Mouse (Mus musculus): ENCODE data around the gene Fut7. TPM values are rescaled to one million over a fixed set of nuclear protein-coding genes. Genes with fewer than 3 reads are reported as not detected.

Gene Fut7
- polyA plus RNA-seq, 1 experiment from 2014 or later = 0.11 TPM

- DNase-seq (ENCODE audit: low spot score) (no peak), ATAC-seq (ENCODE audit: low read depth) (no peak)
- no peaks in the 10 kb centered on the region for H3K36me3 ChIP-seq (ENCODE audit: control insufficient read depth, insufficient read depth, low read length)
- no peak overlapping the region for H3K27ac ChIP-seq (replicated peaks; ENCODE audit: low read depth, low read length)
- no peak overlapping the region for H3K4me3 ChIP-seq (ENCODE audit: low read depth, low read length)
- H3K4me2 ChIP-seq (ENCODE audit: low read depth, low read length) = peak overlapping the region; percentile 72; the same call in 1 of the 2 replicates
- H3K27me3 ChIP-seq (replicated peaks; ENCODE audit: control insufficient read depth, insufficient read depth, low read length) = peaks cover 75% of the 10 kb centered on the region
- no peak overlapping the region for H3K9ac ChIP-seq (ENCODE audit: low read depth, low read length)
- no peaks in the 10 kb centered on the region for H3K9me3 ChIP-seq (ENCODE audit: control insufficient read depth, low read length)
- 45% methylated on average over 3 of the region's 3 CpGs for WGBS
- 0 out of 2 replicates have a peak, but pooled peaks cover 4% of the 10 kb centered on the region for H3K4me1 ChIP-seq (ENCODE audit: control insufficient read depth, insufficient read depth, low read length)
Observed at GRCm38 (mm10) chr2:25396597-25396983, 26.5 kb upstream of the Fut7 start.

- 43% methylated on average over 1 of the region's 1 CpGs for WGBS
- H3K4me3 ChIP-seq (ENCODE audit: low read depth, low read length) = no peak overlapping the region
- no peak overlapping the region for H3K9ac ChIP-seq (ENCODE audit: low read depth, low read length)
- DNase-seq (ENCODE audit: low spot score) (no peak), ATAC-seq (ENCODE audit: low read depth) (no peak)
- no peaks in the 10 kb centered on the region for H3K9me3 ChIP-seq (ENCODE audit: control insufficient read depth, low read length)
- H3K4me1 ChIP-seq (ENCODE audit: control insufficient read depth, insufficient read depth, low read length) = 0 out of 2 replicates have a peak, but pooled peaks cover 4% of the 10 kb centered on the region
- peaks cover 79% of the 10 kb centered on the region for H3K27me3 ChIP-seq (replicated peaks; ENCODE audit: control insufficient read depth, insufficient read depth, low read length)
- no peak overlapping the region for H3K27ac ChIP-seq (replicated peaks; ENCODE audit: low read depth, low read length)
- no peak overlapping the region for H3K4me2 ChIP-seq (ENCODE audit: low read depth, low read length)
- H3K36me3 ChIP-seq (ENCODE audit: control insufficient read depth, insufficient read depth, low read length) = no peaks in the 10 kb centered on the region
Observed at GRCm38 (mm10) chr2:25397010-25397409, 26.1 kb upstream of the Fut7 start.

GRCm38 (mm10) chr2:25398065-25398464 is 25.0 kb upstream of the Fut7 start:
- 92% methylated on average over 7 of the region's 7 CpGs for WGBS
- no peak overlapping the region for H3K4me2 ChIP-seq (ENCODE audit: low read depth, low read length)
- ATAC-seq (ENCODE audit: low read depth) = no peak
- H3K27me3 ChIP-seq (replicated peaks; ENCODE audit: control insufficient read depth, insufficient read depth, low read length) = peaks cover 89% of the 10 kb centered on the region
- no peak for DNase-seq (ENCODE audit: low spot score)
- no peak overlapping the region for H3K27ac ChIP-seq (replicated peaks; ENCODE audit: low read depth, low read length)
- no peak overlapping the region for H3K4me3 ChIP-seq (ENCODE audit: low read depth, low read length)
- H3K4me1 ChIP-seq (ENCODE audit: control insufficient read depth, insufficient read depth, low read length) = 0 out of 2 replicates have a peak, but pooled peaks cover 4% of the 10 kb centered on the region
- no peaks in the 10 kb centered on the region for H3K36me3 ChIP-seq (ENCODE audit: control insufficient read depth, insufficient read depth, low read length)
- H3K9me3 ChIP-seq (ENCODE audit: control insufficient read depth, low read length) = no peaks in the 10 kb centered on the region
- H3K9ac ChIP-seq (ENCODE audit: low read depth, low read length) = no peak overlapping the region

- WGBS = 68% methylated on average over 8 of the region's 8 CpGs
- ATAC-seq (ENCODE audit: low read depth) = no peak
Observed at GRCm38 (mm10) chr2:25399051-25399450, 24.0 kb upstream of the Fut7 start, which contains the start of gene Npdc1. Npdc1 (plus strand) TSS chr2:25399351.

GRCm38 (mm10) chr2:25400291-25400690 is 22.8 kb upstream of the Fut7 start:
- Histone ChIP-seq H3K4me1 (ENCODE audit: control insufficient read depth, insufficient read depth, low read length) (0 out of 2 replicates have a peak, but pooled peaks cover 4% of the 10 kb centered on the region), H3K9ac (ENCODE audit: low read depth, low read length) (no peak overlapping the region), H3K27me3 (replicated peaks; ENCODE audit: control insufficient read depth, insufficient read depth, low read length) (peaks cover 84% of the 10 kb centered on the region), H3K27ac (replicated peaks; ENCODE audit: low read depth, low read length) (no peak overlapping the region), H3K4me2 (ENCODE audit: low read depth, low read length) (peak overlapping the region; percentile 35; the same call in 1 of the 2 replicates), H3K9me3 (ENCODE audit: control insufficient read depth, low read length) (no peaks in the 10 kb centered on the region), H3K4me3 (ENCODE audit: low read depth, low read length) (peak overlapping the region; percentile 14; the same call in 1 of the 2 replicates), H3K36me3 (ENCODE audit: control insufficient read depth, insufficient read depth, low read length) (no peaks in the 10 kb centered on the region)
- ATAC-seq (ENCODE audit: low read depth) = no peak
- no peak for DNase-seq (ENCODE audit: low spot score)
- WGBS = 16% methylated on average over 16 of the region's 16 CpGs

More at GRCm38 (mm10) chr2:25399051-25399450, 24.0 kb upstream of the Fut7 start, which contains the start of gene Npdc1:
- no peak within 1 kb of the TSS for H3K27ac ChIP-seq (replicated peaks; ENCODE audit: low read depth, low read length)
- H3K4me1 ChIP-seq (ENCODE audit: control insufficient read depth, insufficient read depth, low read length) = 0 out of 2 replicates have a peak, but pooled peaks cover 4% of the 10 kb centered on the region
- no peak within 1 kb of the TSS for H3K4me2 ChIP-seq (ENCODE audit: low read depth, low read length)
- H3K27me3 ChIP-seq (replicated peaks; ENCODE audit: control insufficient read depth, insufficient read depth, low read length) = peaks cover 97% of the 10 kb centered on the region
- no peaks in the 10 kb centered on the region for H3K9me3 ChIP-seq (ENCODE audit: control insufficient read depth, low read length)
- no peak within 1 kb of the TSS for H3K4me3 ChIP-seq (ENCODE audit: low read depth, low read length)
- no peak within 1 kb of the TSS for H3K9ac ChIP-seq (ENCODE audit: low read depth, low read length)
- H3K36me3 ChIP-seq (ENCODE audit: control insufficient read depth, insufficient read depth, low read length) = no peaks in the 10 kb centered on the region
- no peak for DNase-seq (ENCODE audit: low spot score)

GRCm38 (mm10) chr2:25400764-25401163 is 22.3 kb upstream of the Fut7 start:
- peak overlapping the region; percentile 35; the same call in 1 of the 2 replicates for H3K4me2 ChIP-seq (ENCODE audit: low read depth, low read length)
- H3K27ac ChIP-seq (replicated peaks; ENCODE audit: low read depth, low read length) = no peak overlapping the region
- 5% methylated on average over 15 of the region's 17 CpGs for WGBS
- peak overlapping the region; percentile 14 for H3K4me3 ChIP-seq (ENCODE audit: low read depth, low read length)
- no peak overlapping the region for H3K9ac ChIP-seq (ENCODE audit: low read depth, low read length)
- DNase-seq (ENCODE audit: low spot score) (peak; percentile 56), ATAC-seq (ENCODE audit: low read depth) (no peak)
- H3K4me1 ChIP-seq (ENCODE audit: control insufficient read depth, insufficient read depth, low read length) = 0 out of 2 replicates have a peak, but pooled peaks cover 3% of the 10 kb centered on the region
- no peaks in the 10 kb centered on the region for H3K9me3 ChIP-seq (ENCODE audit: control insufficient read depth, low read length)
- peaks cover 79% of the 10 kb centered on the region for H3K27me3 ChIP-seq (replicated peaks; ENCODE audit: control insufficient read depth, insufficient read depth, low read length)
- H3K36me3 ChIP-seq (ENCODE audit: control insufficient read depth, insufficient read depth, low read length) = no peaks in the 10 kb centered on the region

- DNase-seq (ENCODE audit: low spot score) (peak; percentile 90), ATAC-seq (ENCODE audit: low read depth) (peak; percentile 48)
- no peaks in the 10 kb centered on the region for H3K9me3 ChIP-seq (ENCODE audit: control insufficient read depth, low read length)
- peaks cover 62% of the 10 kb centered on the region for H3K27me3 ChIP-seq (replicated peaks; ENCODE audit: control insufficient read depth, insufficient read depth, low read length)
- H3K4me1 ChIP-seq (ENCODE audit: control insufficient read depth, insufficient read depth, low read length) = no peaks in the 10 kb centered on the region
- peak overlapping the region; percentile 75 for H3K9ac ChIP-seq (ENCODE audit: low read depth, low read length)
- WGBS = under 1% methylated on average over 12 of the region's 13 CpGs
- no peaks in the 10 kb centered on the region for H3K36me3 ChIP-seq (ENCODE audit: control insufficient read depth, insufficient read depth, low read length)
- H3K4me3 ChIP-seq (ENCODE audit: low read depth, low read length) = peak overlapping the region; percentile 70
- H3K4me2 ChIP-seq (ENCODE audit: low read depth, low read length) = peak overlapping the region; percentile 77
- H3K27ac ChIP-seq (replicated peaks; ENCODE audit: low read depth, low read length) = no peak overlapping the region
Observed at GRCm38 (mm10) chr2:25402377-25402971, 20.6 kb upstream of the Fut7 start.

GRCm38 (mm10) chr2:25402972-25403601 is 20.0 kb upstream of the Fut7 start:
- Histone ChIP-seq H3K4me2 (ENCODE audit: low read depth, low read length) (peak overlapping the region; percentile 77), H3K9me3 (ENCODE audit: control insufficient read depth, low read length) (no peaks in the 10 kb centered on the region), H3K36me3 (ENCODE audit: control insufficient read depth, insufficient read depth, low read length) (no peaks in the 10 kb centered on the region), H3K9ac (ENCODE audit: low read depth, low read length) (peak overlapping the region; percentile 75), H3K27ac (replicated peaks; ENCODE audit: low read depth, low read length) (no peak overlapping the region), H3K4me3 (ENCODE audit: low read depth, low read length) (peak overlapping the region; percentile 70), H3K4me1 (ENCODE audit: control insufficient read depth, insufficient read depth, low read length) (no peaks in the 10 kb centered on the region), H3K27me3 (replicated peaks; ENCODE audit: control insufficient read depth, insufficient read depth, low read length) (peaks cover 57% of the 10 kb centered on the region)
- ATAC-seq (ENCODE audit: low read depth) (peak; percentile 79), DNase-seq (ENCODE audit: low spot score) (peak; percentile 73)
- under 1% methylated on average over 35 of the region's 54 CpGs for WGBS

Measured in embryonic facial prominence, embryonic 14.5 days (tissue).